In the genomic region with DNA sequence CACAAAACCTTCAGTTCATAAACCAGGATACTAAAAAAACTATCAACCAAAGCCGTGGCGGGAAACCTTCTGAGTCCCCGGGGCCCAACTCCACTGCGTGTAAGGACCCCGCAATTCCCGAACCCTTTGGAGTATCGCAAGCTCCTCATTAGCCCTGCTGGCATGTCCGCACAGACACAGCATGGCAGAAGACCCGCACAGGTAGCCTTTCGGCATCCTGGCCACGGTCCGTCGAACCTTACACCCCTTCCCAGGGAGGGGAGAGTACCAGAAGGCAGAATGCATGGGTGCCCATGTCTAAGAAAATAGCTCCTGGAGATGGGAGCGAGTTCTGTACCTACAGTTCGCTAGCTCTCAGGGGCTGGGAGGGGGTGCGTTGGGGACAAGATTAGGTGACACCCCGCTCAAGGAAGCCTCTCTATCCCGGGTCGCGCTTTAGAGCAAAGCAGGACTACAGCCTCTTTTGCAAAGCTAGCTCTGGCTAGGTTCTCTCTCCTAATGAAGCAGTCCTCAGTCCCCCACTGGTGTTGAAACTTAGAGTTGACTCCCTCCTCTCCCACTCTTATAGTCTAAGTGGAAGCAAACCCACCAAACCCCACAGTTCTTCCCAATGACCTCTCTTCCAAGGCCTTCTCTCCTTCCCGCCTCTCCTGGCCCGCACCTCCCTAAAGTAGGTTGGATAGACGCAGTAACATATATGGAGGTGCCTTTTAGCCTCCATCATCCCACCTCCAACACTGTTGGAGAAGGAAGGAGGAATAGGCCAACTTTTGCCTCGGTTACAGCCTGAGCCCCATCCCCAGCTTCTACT, we compare ENCODE assay signal across 11 mouse cellular contexts. TPM values are rescaled to one million over a fixed set of nuclear protein-coding genes. Genes with fewer than 3 reads are reported as not detected.
DNase-seq lines count a peak whose midpoint lies in the region; ATAC-seq and TF ChIP-seq lines count a peak whose summit lies in the region.
"Had no signal": no experiment of that assay in that cellular context is flagged by ENCODE, and none has a peak within 500 bp of the region (broad histone marks: within the 10 kb centered on the region; RNA-seq: fewer than 3 reads in every experiment).

No protein-coding gene starts in this region.

- no peak for TF ChIP-seq POLR2A in small intestine, adult 2 months (IDR thresholded peaks at IDR 0.05; ENCODE audit: low read depth, low read length)

- ATAC-seq in lung, embryonic 15.5 days (ENCODE audit: borderline replicate concordance, extremely low read depth, low FRiP score, low TSS enrichment) = no peak
- no peak for ATAC-seq in forebrain, embryonic 15.5 days (replicated peaks)
- ATAC-seq in limb, embryonic 15.5 days (ENCODE audit: insufficient number of reproducible peaks, low FRiP score, low TSS enrichment, low read depth) = no peak

- no peak for TF ChIP-seq CTCF in small intestine, adult 2 months (IDR thresholded peaks at IDR 0.05; ENCODE audit: extremely low read depth, insufficient read length, insufficient replicate concordance, low read depth, low read length)

- H3K4me3 ChIP-seq in lung, embryonic 15.5 days = peak overlapping the region; percentile 56
- H3K4me3 ChIP-seq in forebrain, embryonic 15.5 days = peak overlapping the region; percentile 29
- peak overlapping the region; percentile 61 for H3K4me3 ChIP-seq in limb, embryonic 15.5 days
- H3K4me3 ChIP-seq in small intestine, adult 2 months (ENCODE audit: low read depth, low read length) = peak overlapping the region; percentile 49

- intact Hi-C loops in gastrocnemius, postnatal 14 days (cut with DNase I; ENCODE audit: low total_unique reads) = loop anchor here (10.0 kb wide), 2 partner anchors 335 to 405 kb away; no protein-coding TSS in a partner anchor

- H3K9ac ChIP-seq in lung, embryonic 15.5 days = peak overlapping the region; percentile 63
- no peak overlapping the region for H3K9ac ChIP-seq in forebrain, embryonic 15.5 days (replicated peaks)
- H3K9ac ChIP-seq in limb, embryonic 15.5 days = peak overlapping the region; percentile 44; the same call in 1 of the 2 replicates

- peak overlapping the region; percentile 80 for H3K4me2 ChIP-seq in lung, embryonic 15.5 days
- peak overlapping the region; percentile 41 for H3K4me2 ChIP-seq in forebrain, embryonic 15.5 days (replicated peaks)
- peak overlapping the region; percentile 85 for H3K4me2 ChIP-seq in limb, embryonic 15.5 days

- WGBS in lung, embryonic 15.5 days = 3% methylated on average over 24 of the region's 24 CpGs
- WGBS in forebrain, embryonic 15.5 days = 6% methylated on average over 24 of the region's 24 CpGs
- WGBS in limb, embryonic 15.5 days = 4% methylated on average over 24 of the region's 24 CpGs
- 13% methylated on average over 24 of the region's 24 CpGs for WGBS in small intestine, adult 2 months

- no peak for DNase-seq in lung, adult 18-20 months
- no peak for DNase-seq in urinary bladder, adult 18-20 months (ENCODE audit: low spot score in 2 of 2)
- DNase-seq in gastrocnemius, postnatal 14 days = no peak
- no peak for DNase-seq in ovary, postnatal 10 days (ENCODE audit: low spot score)
- DNase-seq: right cerebral cortex, postnatal 14 days had no signal

- no peaks in the 10 kb centered on the region for H3K36me3 ChIP-seq in lung, embryonic 15.5 days
- no peaks in the 10 kb centered on the region for H3K36me3 ChIP-seq in forebrain, embryonic 15.5 days
- H3K36me3 ChIP-seq in limb, embryonic 15.5 days = no peaks in the 10 kb centered on the region
- H3K36me3 ChIP-seq in small intestine, adult 2 months (ENCODE audit: control insufficient read depth, insufficient read depth, low read length) = no peaks in the 10 kb centered on the region

- H3K27me3 ChIP-seq in lung, embryonic 15.5 days = no peaks in the 10 kb centered on the region
- H3K27me3 ChIP-seq in forebrain, embryonic 15.5 days = peaks cover 80% of the 10 kb centered on the region
- peaks cover 28% of the 10 kb centered on the region for H3K27me3 ChIP-seq in limb, embryonic 15.5 days
- peaks cover 42% of the 10 kb centered on the region for H3K27me3 ChIP-seq in small intestine, adult 2 months (ENCODE audit: control insufficient read depth, insufficient read depth, low read length)

- H3K4me1 ChIP-seq in lung, embryonic 15.5 days = peaks cover 26% of the 10 kb centered on the region; the same call in 1 of the 2 replicates
- H3K4me1 ChIP-seq in forebrain, embryonic 15.5 days = peaks cover 50% of the 10 kb centered on the region
- peaks cover 47% of the 10 kb centered on the region for H3K4me1 ChIP-seq in limb, embryonic 15.5 days
- H3K4me1 ChIP-seq in small intestine, adult 2 months (ENCODE audit: control insufficient read depth, insufficient read depth, insufficient read length, low read length) = no peaks in the 10 kb centered on the region; the same call in 1 of the 2 replicates

- no peaks in the 10 kb centered on the region for H3K9me3 ChIP-seq in lung, embryonic 15.5 days
- no peaks in the 10 kb centered on the region for H3K9me3 ChIP-seq in forebrain, embryonic 15.5 days
- H3K9me3 ChIP-seq in limb, embryonic 15.5 days = no peaks in the 10 kb centered on the region

- peak overlapping the region; percentile 95 for H3K27ac ChIP-seq in lung, embryonic 15.5 days
- no peak overlapping the region for H3K27ac ChIP-seq in forebrain, embryonic 15.5 days (replicated peaks)
- peak overlapping the region; percentile 30 for H3K27ac ChIP-seq in limb, embryonic 15.5 days
- peak overlapping the region; percentile 63 for H3K27ac ChIP-seq in small intestine, adult 2 months (ENCODE audit: insufficient read depth, low read depth, low read length)

RNA-seq across cellular contexts. Expression of a gene that starts 0.8 kb away (rescaled TPM):
- polyA plus RNA-seq in lung, embryonic 15.5 days (2015; fragmentation: Nextera tagmentation; extraction: Ambion mirVana) = 69.8 and 81.1 TPM in 2 replicates
- polyA plus RNA-seq in forebrain, embryonic 15.5 days (2015; fragmentation: Nextera tagmentation; extraction: Ambion mirVana) = 3.0 and 5.0 TPM in 2 replicates
- 30.9 and 42.4 TPM in 2 replicates for polyA plus RNA-seq in limb, embryonic 15.5 days (2015; fragmentation: Nextera tagmentation; extraction: Ambion mirVana)
- 19.4 and 37.1 TPM in 2 replicates for polyA plus RNA-seq in small intestine, adult 2 months (2012; rRNA removed)
- 10 to 100 TPM; 12.1 to 17.5 TPM for total RNA-seq in gastrocnemius, postnatal 14 days (2021)
- total RNA-seq: common myeloid progenitor, adult 5-6 weeks had no signal

RNA-seq across cellular contexts. Expression of a gene that starts 10.4 kb away (rescaled TPM):
- 0.21 TPM in 1 of 2 replicates, not detected in the other for polyA plus RNA-seq in lung, embryonic 15.5 days (2015; fragmentation: Nextera tagmentation; extraction: Ambion mirVana)
- not detected in 2 replicates for polyA plus RNA-seq in forebrain, embryonic 15.5 days (2015; fragmentation: Nextera tagmentation; extraction: Ambion mirVana)
- 0.28 TPM in 1 of 2 replicates, not detected in the other for polyA plus RNA-seq in limb, embryonic 15.5 days (2015; fragmentation: Nextera tagmentation; extraction: Ambion mirVana)
- polyA plus RNA-seq in small intestine, adult 2 months (2012; rRNA removed) = not detected in 2 replicates
- not detected for total RNA-seq in gastrocnemius, postnatal 14 days (2021)
- total RNA-seq: common myeloid progenitor, adult 5-6 weeks; left cerebral cortex, adult 18-20 months had no signal
